Mouse (Mus musculus): Measurements from ENCODE around the gene Acad10.
A peak's percentile ranks its signal among the peaks of the same experiment; 100 is the strongest.
"Not testable (repeated sequence)": the region's sequence is repeated elsewhere in the genome, so short reads cannot be mapped to it uniquely, and the experiment has no call there.

Gene Acad10

GRCm38 (mm10) chr5:121660059-121660896, at the start of gene Acad10, which contains the start of gene Brap:
Acad10 (minus strand) TSS chr5:121660514.
Brap (plus strand) TSS chr5:121660563.
- DNase-seq (ENCODE audit: low spot score) = peak; percentile 92

- DNase-seq (ENCODE audit: low spot score) = no peak
These were observed 44.4 kb upstream of the Acad10 start for GRCm38 (mm10) chr5:121704512-121705248.

- DNase-seq (ENCODE audit: low spot score) = no peak
These were observed 43.0 kb upstream of the Acad10 start for GRCm38 (mm10) chr5:121703341-121703740.

GRCm38 (mm10) chr5:121701111-121701769, 40.9 kb upstream of the Acad10 start:
- DNase-seq (ENCODE audit: low spot score) = no peak

- peak; percentile 30 for DNase-seq (ENCODE audit: low spot score)
These were observed 40.2 kb upstream of the Acad10 start for GRCm38 (mm10) chr5:121700496-121700895.

- DNase-seq (ENCODE audit: low spot score) = no peak
These were observed 39.6 kb upstream of the Acad10 start for GRCm38 (mm10) chr5:121699891-121700290.

- no peak for DNase-seq (ENCODE audit: low spot score)
These were observed 36.4 kb upstream of the Acad10 start for GRCm38 (mm10) chr5:121696761-121697160.

- no peak for DNase-seq (ENCODE audit: low spot score)
These were observed 32.6 kb upstream of the Acad10 start for GRCm38 (mm10) chr5:121692897-121693296.

- not testable (repeated sequence) for DNase-seq (ENCODE audit: low spot score)
These were observed 31.1 kb upstream of the Acad10 start for GRCm38 (mm10) chr5:121691436-121691835.

GRCm38 (mm10) chr5:121690482-121691211, 30.3 kb upstream of the Acad10 start:
- no peak for DNase-seq (ENCODE audit: low spot score)

- no peak for DNase-seq (ENCODE audit: low spot score)
These were observed 26.0 kb upstream of the Acad10 start for GRCm38 (mm10) chr5:121686113-121686898.

- no peak for DNase-seq (ENCODE audit: low spot score)
These were observed 25.2 kb upstream of the Acad10 start for GRCm38 (mm10) chr5:121685495-121685894.

GRCm38 (mm10) chr5:121682250-121682649, 21.9 kb upstream of the Acad10 start:
- DNase-seq (ENCODE audit: low spot score) = no peak

GRCm38 (mm10) chr5:121670412-121670811, 10.1 kb upstream of the Acad10 start:
- DNase-seq (ENCODE audit: low spot score) = no peak

- DNase-seq (ENCODE audit: low spot score) = no peak
These were observed 8.1 kb upstream of the Acad10 start for GRCm38 (mm10) chr5:121668411-121668810.

GRCm38 (mm10) chr5:121667067-121667466, 6.8 kb upstream of the Acad10 start:
- no peak for DNase-seq (ENCODE audit: low spot score)

- no peak for DNase-seq (ENCODE audit: low spot score)
These were observed 4.7 kb upstream of the Acad10 start for GRCm38 (mm10) chr5:121664971-121665370.

GRCm38 (mm10) chr5:121664078-121664477, 3.8 kb upstream of the Acad10 start:
- no peak for DNase-seq (ENCODE audit: low spot score)

- no peak for DNase-seq (ENCODE audit: low spot score)
These were observed 3.1 kb upstream of the Acad10 start for GRCm38 (mm10) chr5:121663456-121663855.

GRCm38 (mm10) chr5:121661494-121661893, 1.2 kb upstream of the Acad10 start:
- DNase-seq (ENCODE audit: low spot score) = no peak

- DNase-seq (ENCODE audit: low spot score) = no peak
These were observed 562 bp upstream of the Acad10 start for GRCm38 (mm10) chr5:121660897-121661254.

Measured in ovary, adult 18-20 months (tissue).